Mouse (Mus musculus) heart, embryonic 16.5 days (tissue): ENCODE results near the gene Hoxb2. TPM values are rescaled to one million over a fixed set of nuclear protein-coding genes. Genes with fewer than 3 reads are reported as not detected.

Source experiments
- ATAC-seq: fragments of 200-750 bp; cut with Nextera tagmentation; replicated peaks from 2 replicates; pipeline ENCODE4 v1.8.0; 2017; ENCODE audit warnings: moderate number of reproducible peaks; ENCODE audit not compliant: insufficient read depth, low FRiP score; ENCODE audit errors: extremely low read depth
- H3K27ac ChIP-seq: fragments of 300-500 bp; sonication (generic); 2 replicates; pipeline ENCODE4 v1.5.1; 2014; ENCODE audit warnings: mild to moderate bottlenecking, low read length, control low read depth, moderate library complexity
- H3K27me3 ChIP-seq: fragments of 300-500 bp; sonication (generic); 2 replicates; pipeline ENCODE4 v1.6.1; 2014; ENCODE audit warnings: low read length, mixed read lengths; ENCODE audit not compliant: control insufficient read depth, insufficient read depth
- H3K36me3 ChIP-seq: fragments of 300-500 bp; sonication (generic); 2 replicates; pipeline ENCODE4 v1.6.1; 2014; ENCODE audit not compliant: control insufficient read depth, insufficient read depth
- H3K4me1 ChIP-seq: fragments of 300-500 bp; sonication (generic); 2 replicates; pipeline ENCODE4 v1.6.1; 2014; ENCODE audit warnings: low read length, mixed read lengths; ENCODE audit not compliant: control insufficient read depth, insufficient read depth
- H3K4me2 ChIP-seq: fragments of 300-500 bp; sonication (generic); 2 replicates; pipeline ENCODE4 v1.6.1; 2014; ENCODE audit warnings: low read depth, mild to moderate bottlenecking, control low read depth, low read length
- H3K4me3 ChIP-seq: fragments of 300-500 bp; sonication (generic); 2 replicates; pipeline ENCODE4 v1.5.1; 2014; ENCODE audit warnings: mild to moderate bottlenecking, control low read depth, low read length
- H3K9ac ChIP-seq: fragments of 300-500 bp; sonication (generic); 2 replicates; pipeline ENCODE4 v1.6.1; 2014; ENCODE audit warnings: low read length, control low read depth
- H3K9me3 ChIP-seq: fragments of 300-500 bp; sonication (generic); replicated peaks from 2 replicates; pipeline ENCODE4 v1.6.1; 2016; ENCODE audit warnings: low read length; ENCODE audit not compliant: control insufficient read depth
- WGBS: fragments of 180-500 bp; shearing (Covaris S2); extraction: QIAGEN DNeasy Blood & Tissue Kit; methylation state at CpG from one replicate; pipeline ENCODE4 v1.1.7; 2014; 5-methylcytosine and 5-hydroxymethylcytosine counted together
- polyA plus RNA-seq: library from polyadenylated mRNA; unstranded; fragments of >200 nt; fragmentation: Nextera tagmentation; extraction: Ambion mirVana; gene quantifications from 2 replicates; pipeline ENCODE4 v1.2.1, GENCODE M21; 2015

Hoxb2 gene
- polyA plus RNA-seq, 1 experiment from 2014 or later: 2.5 TPM

DNA sequence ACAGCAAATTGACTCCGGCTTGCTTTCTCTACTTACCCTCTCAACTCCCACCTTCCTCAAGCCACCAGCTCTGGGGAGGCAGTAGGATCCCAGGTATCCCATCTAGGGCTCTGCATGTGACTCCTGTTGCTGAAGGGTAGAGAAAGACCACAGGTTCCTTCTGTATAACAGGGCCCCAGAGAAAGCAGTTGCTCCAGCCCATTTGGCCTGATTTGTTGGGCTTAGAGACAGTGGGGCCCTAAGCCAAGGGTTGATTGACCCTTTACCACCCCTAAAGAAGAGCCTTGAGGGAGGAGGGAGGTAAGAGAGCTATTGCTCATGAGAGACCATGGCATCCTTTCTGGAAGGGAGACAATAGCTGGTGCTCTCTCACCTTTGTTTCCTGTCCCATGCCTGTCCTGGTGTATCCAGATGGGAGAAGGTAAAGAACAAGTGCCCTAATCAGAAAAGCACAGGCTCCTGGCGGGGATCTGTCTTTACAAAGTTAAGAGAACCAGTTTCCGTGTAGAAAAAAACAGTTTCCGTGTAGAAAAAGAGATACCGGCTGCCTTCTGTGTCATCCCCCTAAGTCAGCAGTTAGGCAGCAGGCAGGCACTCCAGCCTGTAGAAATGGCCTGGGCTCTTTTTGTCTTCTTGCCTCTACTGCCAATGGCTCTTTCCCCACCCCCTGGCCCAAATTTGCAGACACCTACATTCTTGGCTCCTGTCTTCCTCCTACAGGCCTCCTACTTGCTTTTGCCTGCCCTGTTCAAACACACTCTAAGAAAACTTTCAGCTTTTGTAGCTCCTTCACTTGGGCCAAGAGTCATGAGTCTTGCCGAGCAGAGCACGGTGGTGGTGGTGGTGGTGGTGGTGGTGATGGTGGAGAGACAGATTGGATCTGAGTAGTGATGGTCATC lies 11.1 kb upstream of the Hoxb2 start:
- Histone ChIP-seq H3K4me1 (no peaks in the 10 kb centered on the region), H3K4me3 (no peak overlapping the region), H3K4me2 (no peak overlapping the region), H3K9me3 (no peaks in the 10 kb centered on the region), H3K27me3 (peaks cover 86% of the 10 kb centered on the region), H3K27ac (no peak overlapping the region), H3K9ac (no peak overlapping the region), H3K36me3 (no peaks in the 10 kb centered on the region)
- WGBS: 38% methylated on average over 7 of the region's 7 CpGs
- ATAC-seq: no peak

- Histone ChIP-seq H3K9ac (peak overlapping the region; percentile 57), H3K4me2 (peak overlapping the region; percentile 59), H3K36me3 (no peaks in the 10 kb centered on the region), H3K4me1 (peaks cover 5% of the 10 kb centered on the region; the same call in 1 of the 2 replicates), H3K4me3 (peak overlapping the region; percentile 30), H3K27me3 (peaks cover 86% of the 10 kb centered on the region), H3K9me3 (no peaks in the 10 kb centered on the region), H3K27ac (peak overlapping the region; percentile 51)
- peak; percentile 42; the same call in 1 of the 2 replicates for ATAC-seq
- 1% methylated on average over 34 of the region's 36 CpGs for WGBS
Observed at GRCm38 (mm10) chr11:96340698-96341365, 9.5 kb upstream of the Hoxb2 start.

DNA sequence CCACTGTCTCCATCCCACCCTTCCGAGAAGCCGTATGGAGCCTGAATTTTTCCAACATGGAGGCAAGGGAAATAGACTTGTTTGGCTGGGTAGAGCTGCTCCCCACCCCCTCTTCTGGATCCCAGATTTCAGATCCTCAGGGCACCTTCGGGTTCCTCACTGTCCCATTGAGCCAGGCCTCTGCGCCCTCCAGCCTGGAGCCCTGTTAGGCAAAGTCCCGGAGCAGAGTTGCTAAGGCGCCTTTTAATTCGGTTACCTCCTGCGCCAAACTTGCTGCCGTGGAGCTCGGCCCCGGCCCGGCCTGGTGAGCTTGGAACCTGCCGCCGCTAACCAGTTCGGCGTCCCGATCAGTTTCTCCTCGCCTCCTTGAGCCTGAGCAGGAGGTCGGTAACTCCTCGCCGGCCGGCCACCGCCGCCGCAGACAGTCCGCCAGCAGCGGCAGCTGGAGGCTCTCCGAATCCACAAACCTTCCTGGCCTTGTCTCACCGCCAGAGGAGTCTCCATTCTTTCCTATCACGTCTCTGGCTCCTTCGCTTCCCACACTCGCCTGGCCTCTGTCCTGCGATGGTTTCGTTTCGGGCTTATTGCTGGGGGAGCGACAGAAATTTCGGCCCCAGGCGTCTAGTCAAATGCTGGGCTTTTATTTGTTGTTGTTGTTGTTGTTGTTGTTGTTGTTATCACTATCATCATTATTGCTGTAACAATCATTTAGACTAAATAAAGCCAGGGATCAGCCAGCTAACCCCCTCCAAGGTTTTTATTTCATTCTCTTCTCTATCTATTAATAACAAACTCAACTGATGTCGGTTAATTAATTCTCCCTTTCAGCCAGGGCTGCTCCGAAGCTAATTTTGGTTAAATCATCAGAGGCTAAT lies 8.4 kb upstream of the Hoxb2 start:
- Histone ChIP-seq H3K9ac (peak overlapping the region; percentile 26), H3K27me3 (peaks cover 87% of the 10 kb centered on the region), H3K9me3 (no peaks in the 10 kb centered on the region), H3K4me1 (peaks cover 5% of the 10 kb centered on the region), H3K4me3 (peak overlapping the region; percentile 30), H3K27ac (peak overlapping the region; percentile 26), H3K4me2 (peak overlapping the region; percentile 39), H3K36me3 (no peaks in the 10 kb centered on the region)
- ATAC-seq: no peak
- 2% methylated on average over 40 of the region's 40 CpGs for WGBS

DNA sequence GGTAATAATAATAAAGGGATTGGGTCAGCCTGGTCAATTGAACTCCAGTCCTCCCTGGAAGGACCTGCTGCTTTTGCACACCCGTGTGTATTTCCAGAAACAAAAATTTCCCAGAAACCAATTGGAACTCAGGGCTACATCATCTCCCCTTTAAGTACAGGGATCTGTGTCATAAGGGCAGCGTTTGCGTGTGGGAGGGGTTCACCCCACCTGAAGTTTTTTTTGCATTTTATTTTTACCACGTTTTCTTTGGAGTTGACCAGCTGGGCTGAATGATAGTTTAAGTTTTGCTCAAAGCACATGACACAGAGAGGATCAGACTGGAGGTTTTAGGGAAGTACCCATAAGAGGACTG lies 7.8 kb upstream of the Hoxb2 start:
- 9% methylated on average over 4 of the region's 4 CpGs for WGBS
- Histone ChIP-seq H3K27me3 (peaks cover 84% of the 10 kb centered on the region), H3K4me1 (peaks cover 5% of the 10 kb centered on the region), H3K36me3 (no peaks in the 10 kb centered on the region), H3K4me3 (no peak overlapping the region), H3K27ac (no peak overlapping the region), H3K9me3 (no peaks in the 10 kb centered on the region), H3K9ac (no peak overlapping the region), H3K4me2 (peak overlapping the region; percentile 39)
- no peak for ATAC-seq

- 46% methylated on average over 2 of the region's 2 CpGs for WGBS
- no peaks in the 10 kb centered on the region for H3K9me3 ChIP-seq
- no peak overlapping the region for H3K9ac ChIP-seq
- H3K27ac ChIP-seq: no peak overlapping the region
- peaks cover 5% of the 10 kb centered on the region for H3K4me1 ChIP-seq
- no peak overlapping the region for H3K4me3 ChIP-seq
- H3K27me3 ChIP-seq: peaks cover 83% of the 10 kb centered on the region
- no peak for ATAC-seq
- no peaks in the 10 kb centered on the region for H3K36me3 ChIP-seq
- peak overlapping the region; percentile 13; the same call in 1 of the 2 replicates for H3K4me2 ChIP-seq
Observed at GRCm38 (mm10) chr11:96343206-96343745, 7.0 kb upstream of the Hoxb2 start.

DNA sequence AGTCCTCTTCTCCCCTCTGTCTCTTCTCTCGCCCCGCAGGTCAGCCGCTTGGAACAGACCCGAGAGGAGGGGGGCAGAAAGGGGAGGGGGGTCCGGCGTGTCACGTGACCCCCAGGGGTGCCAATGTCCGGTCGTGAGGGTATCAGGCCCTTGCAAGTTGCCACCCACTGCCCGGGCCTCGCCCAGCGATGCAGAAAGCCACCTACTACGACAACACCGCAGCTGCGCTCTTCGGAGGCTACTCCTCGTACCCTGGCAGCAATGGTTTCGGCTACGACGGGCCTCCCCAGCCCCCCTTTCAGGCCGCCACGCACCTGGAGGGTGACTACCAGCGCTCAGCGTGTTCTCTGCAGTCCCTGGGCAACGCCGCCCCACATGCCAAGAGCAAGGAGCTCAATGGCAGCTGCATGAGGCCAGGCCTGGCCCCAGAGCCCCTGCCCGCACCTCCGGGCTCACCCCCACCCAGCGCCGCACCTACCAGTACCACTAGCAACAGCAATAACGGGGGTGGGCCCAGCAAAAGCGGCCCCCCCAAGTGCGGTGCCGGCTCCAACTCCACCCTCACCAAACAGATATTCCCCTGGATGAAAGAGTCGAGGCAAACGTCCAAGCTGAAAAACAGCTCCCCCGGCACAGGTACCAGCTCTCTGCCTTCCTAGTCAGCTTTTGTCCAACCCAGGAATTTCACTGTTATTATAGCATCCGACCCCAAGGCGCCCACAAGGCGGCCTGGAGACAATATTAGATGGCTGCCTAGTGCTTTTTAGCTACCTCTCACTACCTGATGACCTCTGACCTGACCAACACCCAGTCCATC lies 6.1 kb upstream of the Hoxb2 start:
- WGBS: 18% methylated on average over 40 of the region's 40 CpGs
- ATAC-seq: no peak
- H3K27me3 ChIP-seq: peaks cover 83% of the 10 kb centered on the region
- no peak overlapping the region for H3K27ac ChIP-seq
- H3K36me3 ChIP-seq: no peaks in the 10 kb centered on the region
- H3K9me3 ChIP-seq: no peaks in the 10 kb centered on the region
- no peak overlapping the region for H3K9ac ChIP-seq
- H3K4me3 ChIP-seq: no peak overlapping the region
- H3K4me2 ChIP-seq: no peak overlapping the region
- peaks cover 5% of the 10 kb centered on the region for H3K4me1 ChIP-seq

GRCm38 (mm10) chr11:96344878-96345159 lies 5.5 kb upstream of the Hoxb2 start:
- ATAC-seq: no peak
- no peaks in the 10 kb centered on the region for H3K36me3 ChIP-seq
- no peak overlapping the region for H3K9ac ChIP-seq
- H3K4me3 ChIP-seq: peak overlapping the region; percentile 44; the same call in 1 of the 2 replicates
- 30% methylated on average over 6 of the region's 6 CpGs for WGBS
- no peak overlapping the region for H3K27ac ChIP-seq
- no peak overlapping the region; the same call in 1 of the 2 replicates for H3K4me2 ChIP-seq
- H3K9me3 ChIP-seq: no peaks in the 10 kb centered on the region
- H3K4me1 ChIP-seq: peaks cover 5% of the 10 kb centered on the region
- peaks cover 83% of the 10 kb centered on the region for H3K27me3 ChIP-seq

DNA sequence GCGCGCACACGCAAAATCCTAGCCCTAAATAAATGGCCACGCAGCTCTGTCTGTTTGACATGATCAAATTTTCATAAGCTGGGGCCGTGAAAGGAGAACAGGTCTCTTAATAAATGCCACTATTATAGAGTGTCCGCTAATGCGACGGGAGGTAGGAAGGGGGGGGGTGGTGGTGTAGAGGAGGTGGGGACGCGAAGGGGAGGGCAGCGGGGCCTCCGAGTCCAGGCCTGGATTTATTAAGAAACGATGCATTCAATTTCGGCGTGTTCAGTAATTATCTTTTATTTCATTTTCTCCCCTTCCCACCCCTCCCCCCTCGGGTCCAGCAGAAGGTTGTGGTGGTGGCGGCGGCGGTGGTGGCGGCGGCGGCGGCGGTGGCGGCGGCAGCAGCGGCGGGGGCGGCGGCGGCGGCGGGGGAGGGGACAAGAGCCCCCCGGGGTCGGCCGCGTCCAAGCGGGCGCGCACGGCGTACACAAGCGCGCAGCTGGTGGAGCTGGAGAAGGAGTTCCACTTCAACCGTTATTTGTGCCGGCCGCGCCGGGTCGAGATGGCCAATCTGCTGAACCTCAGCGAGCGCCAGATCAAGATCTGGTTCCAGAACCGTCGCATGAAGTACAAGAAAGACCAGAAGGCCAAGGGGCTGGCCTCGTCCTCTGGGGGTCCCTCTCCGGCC lies 5.0 kb upstream of the Hoxb2 start:
- no peak overlapping the region; the same call in 1 of the 2 replicates for H3K27ac ChIP-seq
- peak overlapping the region; percentile 50 for H3K9ac ChIP-seq
- H3K4me1 ChIP-seq: peaks cover 5% of the 10 kb centered on the region
- H3K4me3 ChIP-seq: peak overlapping the region; percentile 44
- WGBS: 8% methylated on average over 37 of the region's 56 CpGs
- H3K36me3 ChIP-seq: no peaks in the 10 kb centered on the region
- H3K9me3 ChIP-seq: no peaks in the 10 kb centered on the region
- peak overlapping the region; percentile 71 for H3K4me2 ChIP-seq
- no peak for ATAC-seq
- peaks cover 82% of the 10 kb centered on the region for H3K27me3 ChIP-seq
